Mouse (Mus musculus): ENCODE data around the gene Trim72. TPM values are rescaled to one million over a fixed set of nuclear protein-coding genes. Genes with fewer than 3 reads are reported as not detected.
"Not testable (repeated sequence)": the region's sequence is repeated elsewhere in the genome, so short reads cannot be mapped to it uniquely, and the experiment has no call there.

Trim72 gene
- total RNA-seq, 2 experiments from 2014 or later, result 0.64 to 0.97 TPM

GRCm38 (mm10) chr7:128004487-128005362 lies 976 bp downstream of the Trim72 start:
- intact Hi-C loops (cut with DNase I), result loop anchor here (10.0 kb wide), 1 partner anchor 200 kb away; the partner anchor contains the start of gene Cox6a2
- DNase-seq (ENCODE audit: low spot score in 2 of 2), result no peak

- intact Hi-C loops (cut with DNase I), result loop anchor here (10.0 kb wide), 1 partner anchor 199 kb away; the partner anchor contains the start of gene Cox6a2
- DNase-seq (ENCODE audit: low spot score in 2 of 2), result no peak
Observed at GRCm38 (mm10) chr7:128006193-128006592, 2.4 kb downstream of the Trim72 start.

- intact Hi-C loops (cut with DNase I), result loop anchor here (10.0 kb wide), 1 partner anchor 195 kb away; the partner anchor contains the start of gene Cox6a2
- DNase-seq (ENCODE audit: low spot score in 2 of 2), result no peak
Observed at GRCm38 (mm10) chr7:128009715-128010340, 6.1 kb downstream of the Trim72 start.

GRCm38 (mm10) chr7:128012136-128012780 lies 8.5 kb downstream of the Trim72 start:
- intact Hi-C loops (cut with DNase I), result no loop called here
- DNase-seq (ENCODE audit: low spot score in 2 of 2), result no peak

GRCm38 (mm10) chr7:128013116-128013515 lies 9.4 kb downstream of the Trim72 start:
- no peak for DNase-seq (ENCODE audit: low spot score in 2 of 2)
- intact Hi-C loops (cut with DNase I), result no loop called here

- DNase-seq (ENCODE audit: low spot score in 2 of 2); intact Hi-C loops (cut with DNase I): not testable (repeated sequence)
Observed at GRCm38 (mm10) chr7:128016134-128016533, 12.4 kb downstream of the Trim72 start.

- intact Hi-C loops (cut with DNase I), result no loop called here
- DNase-seq (ENCODE audit: low spot score in 2 of 2), result no peak
Observed at GRCm38 (mm10) chr7:128016650-128017049, 12.9 kb downstream of the Trim72 start.

GRCm38 (mm10) chr7:128018275-128018674 lies 14.5 kb downstream of the Trim72 start:
- no peak for DNase-seq (ENCODE audit: low spot score in 2 of 2)

GRCm38 (mm10) chr7:128019187-128019586 lies 15.4 kb downstream of the Trim72 start:
- DNase-seq (ENCODE audit: low spot score in 2 of 2), result no peak
- intact Hi-C loops (cut with DNase I), result no loop called here

More at GRCm38 (mm10) chr7:128018275-128018674, 14.5 kb downstream of the Trim72 start:
- intact Hi-C loops (cut with DNase I), result no loop called here

GRCm38 (mm10) chr7:128022974-128023373 lies 19.2 kb downstream of the Trim72 start:
- intact Hi-C loops (cut with DNase I), result no loop called here
- DNase-seq (ENCODE audit: low spot score in 2 of 2), result no peak

- intact Hi-C loops (cut with DNase I), result no loop called here
- no peak for DNase-seq (ENCODE audit: low spot score in 2 of 2)
Observed at GRCm38 (mm10) chr7:128023565-128023964, 19.8 kb downstream of the Trim72 start.

GRCm38 (mm10) chr7:128024364-128024763 lies 20.6 kb downstream of the Trim72 start:
- DNase-seq (ENCODE audit: low spot score in 2 of 2), result no peak
- intact Hi-C loops (cut with DNase I), result no loop called here

GRCm38 (mm10) chr7:128024932-128025331 lies 21.2 kb downstream of the Trim72 start:
- DNase-seq (ENCODE audit: low spot score in 2 of 2), result no peak
- intact Hi-C loops (cut with DNase I), result no loop called here

- intact Hi-C loops (cut with DNase I), result no loop called here
- DNase-seq (ENCODE audit: low spot score in 2 of 2), result no peak
Observed at GRCm38 (mm10) chr7:128025381-128025780, 21.6 kb downstream of the Trim72 start.

- intact Hi-C loops (cut with DNase I), result no loop called here
- DNase-seq (ENCODE audit: low spot score in 2 of 2), result no peak
Observed at GRCm38 (mm10) chr7:128031403-128031976, 27.7 kb downstream of the Trim72 start.

GRCm38 (mm10) chr7:128032290-128032988 lies 28.7 kb downstream of the Trim72 start:
- intact Hi-C loops (cut with DNase I), result no loop called here
- no peak for DNase-seq (ENCODE audit: low spot score in 2 of 2)

- DNase-seq (ENCODE audit: low spot score in 2 of 2), result no peak
- intact Hi-C loops (cut with DNase I), result no loop called here
Observed at GRCm38 (mm10) chr7:128032989-128033293, 29.2 kb downstream of the Trim72 start.

GRCm38 (mm10) chr7:128033616-128034015 lies 29.9 kb downstream of the Trim72 start:
- DNase-seq (ENCODE audit: low spot score in 2 of 2), result no peak

GRCm38 (mm10) chr7:128042161-128042820 lies 38.5 kb downstream of the Trim72 start:
- DNase-seq (ENCODE audit: low spot score in 2 of 2); intact Hi-C loops (cut with DNase I): not testable (repeated sequence)

More at GRCm38 (mm10) chr7:128033616-128034015, 29.9 kb downstream of the Trim72 start:
- intact Hi-C loops (cut with DNase I), result no loop called here

Measured in left cerebral cortex, postnatal 14 days (tissue).